Mouse (Mus musculus) embryo, embryonic 11.5 days (tissue): ENCODE measurements around the gene Alppl2.

Experiments used
- DNase-seq: peaks from one replicate; pipeline ENCODE4 v3.0.0-alpha.2; 2012; ENCODE audit warnings: low read depth, low spot score

Alppl2 gene

GRCm38 (mm10) chr1:87089828-87090227 lies at the start of gene Alppl2:
Alppl2 (minus strand) TSS chr1:87089928.
- DNase-seq: no peak

DNA sequence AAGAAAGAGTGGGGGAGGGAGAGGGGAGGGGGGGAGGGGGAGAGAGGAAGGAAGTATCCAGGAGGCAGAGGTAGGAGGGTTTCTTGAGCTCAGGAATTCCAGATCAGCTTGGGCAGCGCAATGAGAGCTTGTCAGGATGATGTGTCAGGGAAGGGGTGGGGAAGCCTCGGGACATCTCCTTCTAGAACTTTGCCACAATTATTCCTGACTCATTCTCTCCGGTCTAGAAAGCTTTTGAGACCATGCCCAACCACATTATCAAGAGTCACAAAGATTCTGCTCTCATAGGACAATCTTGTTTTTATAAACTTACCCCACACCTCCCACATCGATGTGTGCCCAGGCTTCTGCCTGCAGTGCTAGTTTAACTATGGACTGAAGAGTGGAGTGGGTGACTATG lies 42.1 kb upstream of the Alppl2 start:
- no peak for DNase-seq

DNA sequence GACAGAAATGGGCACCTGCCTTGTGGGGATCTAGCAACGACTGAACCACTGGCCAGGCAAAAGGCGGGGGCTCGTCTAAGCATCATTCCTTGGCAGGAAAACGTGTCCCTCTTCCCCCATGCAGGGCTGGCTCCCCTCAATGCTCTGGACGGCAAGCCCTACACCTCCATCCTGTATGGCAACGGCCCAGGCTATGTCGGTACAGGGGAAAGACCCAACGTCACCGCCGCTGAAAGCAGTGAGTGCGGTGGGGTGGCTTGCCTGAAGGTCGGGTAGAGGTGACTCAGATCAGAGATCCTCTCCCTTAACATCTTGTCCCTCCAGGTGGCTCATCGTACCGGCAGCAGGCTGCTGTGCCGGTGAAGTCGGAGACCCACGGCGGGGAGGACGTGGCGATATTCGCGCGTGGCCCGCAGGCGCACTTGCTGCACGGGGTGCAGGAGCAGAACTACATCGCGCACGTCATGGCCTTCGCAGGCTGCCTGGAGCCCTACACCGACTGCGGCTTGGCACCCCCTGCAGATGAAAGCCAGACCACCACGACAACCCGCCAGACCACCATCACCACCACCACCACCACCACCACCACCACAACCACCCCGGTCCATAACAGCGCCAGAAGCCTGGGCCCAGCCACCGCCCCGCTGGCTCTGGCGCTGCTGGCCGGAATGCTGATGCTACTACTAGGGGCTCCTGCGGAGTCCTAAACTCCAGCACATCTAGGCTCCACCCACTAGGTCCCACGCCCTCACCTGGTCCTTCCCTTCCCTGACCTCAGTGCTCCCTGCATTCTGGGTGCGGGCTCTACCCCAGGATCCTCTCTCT lies 37.7 kb upstream of the Alppl2 start:
- no peak for DNase-seq

DNA sequence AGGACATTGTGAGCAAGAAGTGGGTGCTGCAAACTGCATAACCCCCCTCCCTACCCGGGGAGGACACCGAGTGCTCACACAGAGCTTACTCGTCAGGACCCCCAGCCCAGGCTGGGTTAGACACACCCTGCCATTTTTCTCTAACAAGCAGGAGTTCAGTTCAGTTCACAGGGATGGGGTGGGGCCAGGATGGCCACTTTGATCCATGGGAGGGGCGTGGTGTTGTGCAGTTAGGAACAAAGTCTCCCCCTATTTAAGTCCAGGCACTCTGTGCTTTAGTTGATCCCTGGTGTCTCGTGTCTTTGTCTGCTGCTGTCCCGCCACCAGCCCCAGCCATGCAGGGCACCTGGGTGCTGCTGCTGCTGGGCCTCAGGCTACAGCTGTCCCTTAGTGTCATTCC lies 34.9 kb upstream of the Alppl2 start, which contains the start of gene Akp3:
Gene Akp3, plus strand, starts transcription at position 301 of the 400 bp plus-strand sequence.
- DNase-seq: no peak

- DNase-seq: no peak
Measured at GRCm38 (mm10) chr1:87114784-87115183, 25.1 kb upstream of the Alppl2 start.

- DNase-seq: no peak
Measured at GRCm38 (mm10) chr1:87111719-87112354, 22.1 kb upstream of the Alppl2 start.

DNA sequence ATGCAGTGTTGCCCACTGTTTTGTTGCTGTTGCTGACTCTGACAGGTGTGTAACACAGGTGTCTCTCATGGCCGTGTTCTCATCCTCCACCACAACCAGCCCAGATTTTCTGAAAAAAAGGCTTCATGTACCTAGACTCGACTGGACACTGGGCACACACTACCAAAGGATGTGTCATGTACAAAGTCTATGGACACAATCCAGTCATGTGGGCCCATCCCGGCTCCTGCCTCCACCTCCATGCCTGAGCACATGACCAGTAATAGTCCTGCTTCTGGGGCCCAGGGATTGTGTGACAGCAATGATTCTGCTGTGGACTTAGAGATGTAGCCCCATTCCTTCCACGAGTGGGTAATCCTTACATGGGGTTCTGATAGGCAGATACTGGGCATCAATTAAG lies 18.8 kb upstream of the Alppl2 start:
- no peak for DNase-seq

- DNase-seq: no peak
Measured at GRCm38 (mm10) chr1:87106536-87106935, 16.8 kb upstream of the Alppl2 start.

DNA sequence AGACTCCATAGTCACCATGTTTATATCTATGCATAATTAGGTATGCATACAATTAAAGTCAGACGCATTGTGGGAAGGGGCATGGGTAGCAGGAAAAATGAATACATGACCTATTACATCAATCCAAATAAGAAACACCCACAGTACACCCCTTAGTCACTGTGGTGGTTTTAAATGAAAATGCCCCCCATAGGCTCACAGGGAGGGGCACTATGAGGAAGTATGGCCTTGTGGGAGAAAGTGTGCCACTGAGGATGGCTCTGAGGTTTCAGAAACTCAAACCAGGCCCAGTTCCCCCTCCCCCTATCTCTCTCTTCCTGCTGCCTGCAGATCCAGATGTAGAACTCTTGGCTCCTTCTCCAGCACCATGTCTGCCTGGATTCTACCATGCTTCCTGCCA lies 14.2 kb upstream of the Alppl2 start:
- DNase-seq: no peak

GRCm38 (mm10) chr1:87102114-87102513 lies 12.4 kb upstream of the Alppl2 start:
- DNase-seq: no peak

GRCm38 (mm10) chr1:87101411-87101810 lies 11.7 kb upstream of the Alppl2 start, which contains the start of gene Alpi:
Alpi (minus strand) TSS chr1:87101606.
- no peak for DNase-seq

GRCm38 (mm10) chr1:87098358-87098975 lies 8.7 kb upstream of the Alppl2 start:
- peak; percentile 37 for DNase-seq

DNA sequence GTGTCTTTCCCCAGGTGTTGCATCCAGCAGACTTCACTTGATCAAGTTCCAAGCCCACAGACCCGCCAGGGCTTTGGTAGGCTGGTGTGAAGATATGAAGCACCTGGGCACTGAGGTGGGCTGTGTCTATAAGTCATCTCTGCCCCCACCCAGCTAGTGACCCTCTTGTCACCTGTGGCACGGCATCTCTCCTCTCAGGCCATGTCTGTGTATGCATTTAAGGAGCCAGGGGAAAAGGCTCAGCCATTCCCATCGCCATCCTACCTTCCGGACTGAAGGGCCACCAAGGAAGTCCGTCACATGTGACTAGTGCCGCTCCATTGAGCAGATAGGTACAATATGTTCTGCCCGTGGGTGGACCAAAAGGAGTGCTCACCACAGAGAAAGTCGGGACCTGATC lies 5.9 kb upstream of the Alppl2 start:
- DNase-seq: no peak

DNA sequence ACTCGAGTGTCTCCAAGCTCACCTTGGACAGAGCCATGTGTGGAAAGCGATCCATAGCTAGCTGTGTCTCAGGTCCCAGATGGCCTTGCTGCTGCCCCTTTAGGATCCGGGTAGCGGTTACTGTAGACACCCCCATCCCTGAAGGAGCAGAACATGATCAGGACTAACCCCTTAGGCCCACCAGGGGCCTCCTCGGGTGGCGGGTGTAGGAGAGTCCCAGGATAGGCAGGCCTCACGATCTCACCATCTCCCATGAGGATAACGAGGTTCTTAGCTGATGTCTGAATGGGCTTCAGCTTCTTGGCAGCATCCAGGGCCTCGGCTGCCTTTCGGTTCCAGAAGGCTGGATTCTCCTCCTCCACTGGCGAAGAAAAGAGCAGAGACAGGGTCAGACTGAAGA lies 477 bp downstream of the Alppl2 start:
- DNase-seq: no peak

DNA sequence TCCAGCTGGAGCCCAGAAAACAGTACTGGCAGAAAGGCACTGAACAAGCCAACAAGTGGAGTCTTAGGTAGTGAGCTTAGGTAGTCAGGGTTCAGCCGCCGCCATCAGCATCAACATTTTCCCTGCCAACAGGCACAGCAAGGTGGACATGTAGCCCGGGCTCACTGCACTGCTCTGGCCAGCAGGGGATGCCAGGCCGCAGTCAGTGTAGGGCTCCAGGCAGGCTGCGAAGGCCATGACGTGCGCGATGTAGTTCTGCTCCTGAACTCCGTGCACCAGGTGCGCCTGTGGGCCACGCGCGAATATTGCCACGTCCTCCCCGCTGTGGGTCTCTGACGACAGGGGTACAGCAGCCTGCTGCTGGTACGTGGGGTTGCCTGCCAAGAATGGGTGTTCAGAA lies 2.8 kb downstream of the Alppl2 start:
- no peak for DNase-seq

DNA sequence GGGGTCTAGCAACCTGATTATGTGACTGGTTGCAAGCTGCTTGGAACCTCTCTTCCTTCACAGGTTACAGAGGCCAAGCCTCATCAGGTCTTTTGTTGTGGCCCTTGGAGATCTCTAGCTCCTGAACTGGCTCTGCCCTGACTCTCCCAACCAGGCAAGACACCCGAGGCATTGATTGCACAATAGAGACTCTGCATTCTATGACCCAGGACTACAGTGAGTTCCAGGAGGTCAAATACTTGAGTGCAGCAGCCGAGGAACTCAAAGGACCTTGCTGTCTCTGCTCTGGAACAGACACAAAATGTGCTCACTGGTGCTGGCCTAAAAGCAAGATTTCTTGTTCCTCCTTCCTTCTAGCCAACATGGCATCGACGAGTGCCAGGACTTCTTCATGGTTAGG lies 3.5 kb downstream of the Alppl2 start:
- no peak for DNase-seq

DNA sequence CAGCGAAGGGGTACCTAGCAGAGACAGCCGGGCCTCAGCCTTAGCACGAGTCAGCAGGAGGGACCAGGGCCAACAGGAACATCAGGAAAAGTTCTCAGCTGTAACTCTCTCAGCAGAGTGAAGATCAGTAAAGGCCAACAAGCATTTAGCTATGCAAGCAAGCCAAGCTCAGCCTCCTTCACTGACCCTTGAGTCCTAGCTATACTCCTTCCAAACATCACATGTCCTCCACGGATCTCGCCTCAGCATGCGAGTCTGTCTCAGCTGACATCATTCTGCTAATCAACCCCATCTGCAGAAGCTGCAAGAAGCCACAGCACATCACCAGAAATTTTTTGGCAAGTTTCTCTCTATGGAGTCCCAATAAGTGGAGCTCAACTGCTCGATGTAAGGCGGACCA lies 16.0 kb downstream of the Alppl2 start:
- no peak for DNase-seq

GRCm38 (mm10) chr1:87070720-87071119 lies 19.0 kb downstream of the Alppl2 start:
- no peak for DNase-seq

- DNase-seq: no peak
Measured at GRCm38 (mm10) chr1:87060913-87061312, 28.8 kb downstream of the Alppl2 start.

DNA sequence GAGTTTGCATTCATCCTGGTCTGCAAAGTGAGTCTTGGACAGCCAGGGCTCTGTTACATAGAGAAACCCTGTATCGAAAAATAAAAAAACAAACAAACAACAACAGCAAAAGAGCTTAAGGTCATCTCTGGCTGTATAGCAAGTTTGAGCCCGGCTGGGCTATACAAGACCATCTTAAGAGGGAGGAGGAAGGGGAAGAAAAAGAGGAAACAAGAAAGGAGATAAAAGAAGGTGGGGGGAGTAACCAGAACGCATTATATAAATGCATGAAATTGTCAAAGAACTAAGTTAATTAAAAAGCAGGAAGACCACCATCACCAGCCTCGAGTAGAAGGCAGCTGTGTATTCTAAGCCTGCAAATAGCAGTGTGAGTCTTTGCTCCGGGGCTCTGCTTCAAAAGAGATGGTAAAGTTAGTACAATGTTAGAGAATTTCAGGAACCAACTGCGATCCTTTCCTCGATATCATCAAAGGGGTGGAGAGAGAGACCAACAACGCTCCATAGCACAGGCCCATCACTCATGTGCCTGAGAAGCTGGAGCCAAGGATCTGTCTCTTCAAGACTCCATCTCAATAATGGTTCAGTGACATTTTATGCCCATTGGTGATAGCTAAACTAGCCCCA lies 30.6 kb downstream of the Alppl2 start:
- no peak for DNase-seq

- no peak for DNase-seq
Measured at GRCm38 (mm10) chr1:87057075-87057474, 32.7 kb downstream of the Alppl2 start.

DNA sequence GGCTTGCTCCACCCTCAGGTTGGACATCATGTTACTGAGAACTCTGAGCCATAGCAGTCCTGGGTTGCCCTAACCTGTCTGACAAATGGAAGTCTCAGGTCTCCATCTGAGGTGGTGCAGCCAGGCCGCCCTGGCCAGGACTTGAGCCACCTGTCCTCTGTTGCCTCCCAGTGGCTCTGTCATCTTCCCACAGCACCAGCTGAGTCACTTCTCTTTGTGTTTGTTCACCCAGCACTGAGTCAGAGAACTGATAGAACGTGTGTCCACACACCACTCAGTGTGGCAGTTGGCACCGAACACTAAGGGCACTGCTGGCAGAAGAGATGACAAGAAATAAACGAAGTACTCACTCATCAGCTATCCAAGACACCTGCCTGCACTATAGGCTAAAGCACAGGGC lies 38.4 kb downstream of the Alppl2 start:
- no peak for DNase-seq
